Mouse (Mus musculus) thymus, adult 2 months (tissue): Measurements from ENCODE around the gene Capns1.

Experiments
- CTCF ChIP-seq: fragments of 200-500 bp; IDR thresholded peaks from 2 replicates; pipeline ENCODE4 v1.5.1; 2012; ENCODE audit warnings: mild to moderate bottlenecking, control low read depth, low read length, moderate library complexity, borderline replicate concordance; ENCODE audit not compliant: control insufficient read depth, poor library complexity, insufficient read depth; ENCODE audit errors: extremely low read depth
- POLR2A ChIP-seq: fragments of 200-500 bp; IDR thresholded peaks from 2 replicates; pipeline ENCODE4 v1.6.1; 2012; ENCODE audit warnings: mild to moderate bottlenecking, low read length, control low read depth, moderate library complexity; ENCODE audit not compliant: control insufficient read depth, poor library complexity, insufficient read depth; ENCODE audit errors: extremely low read depth

DNA sequence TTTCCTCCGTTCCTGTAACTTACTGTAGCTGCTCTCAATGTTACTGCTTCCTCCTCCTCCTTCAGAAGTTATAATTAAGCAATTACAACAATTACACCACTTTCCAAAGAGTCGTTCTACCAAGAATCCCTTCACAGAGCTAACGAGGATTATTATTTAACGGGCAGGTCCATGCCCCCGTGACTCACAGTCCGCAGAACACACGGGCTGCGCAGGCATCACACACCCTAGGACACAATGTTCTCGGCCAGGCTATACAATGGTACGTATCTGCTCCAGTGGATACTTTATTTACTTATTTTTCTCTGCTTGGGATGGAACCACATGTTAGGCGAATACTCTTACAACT, 21.4 kb upstream of the Capns1 start:
- TF ChIP-seq CTCF = no peak
- no peak for TF ChIP-seq POLR2A
